Mouse (Mus musculus) G1E (cell line): Measurements from ENCODE around the gene Tmem14c. TPM values are rescaled to one million over a fixed set of nuclear protein-coding genes. Genes with fewer than 3 reads are reported as not detected.
A peak's percentile ranks its signal among the peaks of the same experiment; 100 is the strongest.

Experiments used
- ATAC-seq: 2 replicates; pipeline ENCODE4 v1.8.0; 2016; ENCODE audit warnings: mild to moderate bottlenecking; ENCODE audit not compliant: insufficient number of reproducible peaks, poor library complexity, low FRiP score, severe bottlenecking; ENCODE audit errors: extremely low read depth
- DNase-seq: peaks from one replicate; pipeline ENCODE4 v3.0.0; 2012; ENCODE audit warnings: low spot score
- H3K27me3 ChIP-seq: 2 replicates; pipeline ENCODE4 v1.6.1; 2012; ENCODE audit warnings: mild to moderate bottlenecking, low read length, inconsistent platforms; ENCODE audit not compliant: insufficient read depth
- H3K36me3 ChIP-seq: replicated peaks from 2 replicates; pipeline ENCODE3; 2012; ENCODE audit warnings: mild to moderate bottlenecking, inconsistent platforms
- H3K4me1 ChIP-seq: 2 replicates; pipeline ENCODE4 v1.6.1; 2012; ENCODE audit warnings: low read depth, low read length, inconsistent platforms, mixed read lengths; ENCODE audit not compliant: insufficient read depth
- H3K4me3 ChIP-seq: 2 replicates; pipeline ENCODE4 v1.5.1; 2012; ENCODE audit warnings: low read depth, mild to moderate bottlenecking, inconsistent platforms, low read length, moderate library complexity, mixed read lengths
- H3K9me3 ChIP-seq: replicated peaks from 2 replicates; pipeline ENCODE4 v1.6.1; 2012; ENCODE audit warnings: inconsistent platforms
- CTCF ChIP-seq: IDR thresholded peaks from 2 replicates; pipeline ENCODE4 v1.5.1; 2012; ENCODE audit warnings: low read depth, low read length, inconsistent platforms, mixed read lengths
- GATA1 ChIP-seq: IDR thresholded peaks from 2 replicates; pipeline ENCODE4 v1.6.1; 2012; ENCODE audit warnings: borderline replicate concordance, low read length, inconsistent platforms, mixed read lengths
- GATA2 ChIP-seq: IDR thresholded peaks from 2 replicates; pipeline ENCODE4 v1.6.1; 2012; ENCODE audit warnings: low read depth, low read length, inconsistent platforms, borderline replicate concordance
- POLR2AphosphoS5 ChIP-seq: IDR thresholded peaks from 2 replicates; pipeline ENCODE4 v1.6.1; 2012; ENCODE audit warnings: low read depth, low read length, inconsistent platforms; ENCODE audit not compliant: insufficient replicate concordance
- TAL1 ChIP-seq: conservative IDR thresholded peaks from 2 replicates; pipeline ENCODE4 v1.6.1; 2012; ENCODE audit warnings: low read depth, low read length, inconsistent platforms, mixed read lengths
- polyA plus RNA-seq: library from polyadenylated mRNA; stranded (reverse); fragments of >175 nt; gene quantifications from 2 replicates; pipeline ENCODE4 v1.2.3, GENCODE M21; 2012
- total RNA-seq, 2 experiments: library from RNA; stranded (forward) in 1 of 2; stranded (reverse) in 1 of 2; fragments of 200-1000 nt in 1 of 2; fragments of >200 nt in 1 of 2; fragmentation: Nextera tagmentation in 1 of 2; gene quantifications; 2 replicates each; pipeline ENCODE4 v1.2.3; 2014 to 2017

The Tmem14c gene
- total and polyA plus RNA-seq, 3 experiments: 37.2 to 152 (median 113) TPM

DNA sequence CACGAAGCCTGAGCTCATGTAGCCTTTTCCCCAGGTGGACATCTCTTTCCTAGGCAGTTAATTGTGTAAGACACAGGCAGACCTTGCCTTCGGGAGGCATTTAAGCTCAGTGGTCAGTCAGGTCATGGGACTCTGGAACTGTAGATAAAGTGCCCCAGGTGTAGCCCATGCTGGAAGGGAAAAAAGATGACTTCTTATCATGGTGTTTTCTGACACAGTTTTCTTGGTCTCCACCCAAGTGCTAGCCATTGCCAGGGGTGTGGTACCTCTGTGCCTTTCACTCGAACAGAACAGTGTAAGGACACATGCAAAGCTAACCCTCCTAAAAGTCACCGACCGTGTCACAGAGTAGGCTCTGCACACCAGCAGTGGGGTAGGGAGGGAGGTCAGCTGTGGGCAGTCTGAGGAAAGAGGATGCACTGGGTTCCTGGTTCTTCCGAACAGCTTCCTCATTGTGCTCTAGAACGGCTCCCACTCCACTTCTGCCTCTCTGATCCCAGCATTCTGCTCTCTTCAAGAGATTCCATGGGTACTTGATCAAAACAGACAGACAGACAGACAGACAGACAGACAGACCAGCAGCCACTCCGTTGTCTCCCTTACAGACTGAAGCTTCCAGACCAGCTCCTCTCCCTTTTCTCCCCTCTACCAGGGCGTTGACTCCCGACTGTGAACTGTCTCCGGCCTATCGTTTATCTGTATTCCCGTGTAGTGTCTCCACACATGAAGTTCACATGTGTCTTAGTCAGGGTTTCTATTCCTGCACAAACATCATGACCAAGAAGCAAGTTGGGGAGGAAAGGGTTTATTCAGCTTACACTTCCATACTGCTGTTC is 2.9 kb downstream of the Tmem14c start:
- no peak for DNase-seq
- ATAC-seq: no peak
- Histone ChIP-seq H3K9me3 (no peaks in the 10 kb centered on the region), H3K27me3 (no peaks in the 10 kb centered on the region), H3K36me3 (peaks cover 86% of the 10 kb centered on the region), H3K4me3 (peak overlapping the region; percentile 67; the same call in 1 of the 2 replicates), H3K4me1 (peaks cover 65% of the 10 kb centered on the region)
- TF ChIP-seq POLR2AphosphoS5 (no peak), TAL1 (no peak), GATA2 (no peak), CTCF (no peak), GATA1 (no peak)

DNA sequence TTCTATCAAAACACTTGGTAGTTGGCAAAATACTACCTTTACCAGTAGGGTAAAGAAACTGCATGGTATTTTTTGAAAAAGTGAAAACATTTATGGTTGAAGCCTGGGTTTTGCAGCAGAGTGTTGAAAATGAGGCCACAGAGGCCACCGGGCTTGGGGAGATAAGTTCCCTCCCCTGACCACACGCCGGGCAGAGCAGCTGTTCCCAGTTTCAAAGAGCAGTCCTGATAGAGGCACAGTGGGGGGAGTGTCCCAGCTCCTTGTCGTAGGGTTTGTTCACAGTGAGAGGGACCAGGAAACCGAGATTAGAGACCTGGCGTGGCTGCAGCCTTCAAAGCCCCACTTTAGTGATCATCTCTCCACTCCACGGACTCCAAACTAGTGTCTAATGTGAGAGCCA is 4.4 kb downstream of the Tmem14c start:
- ATAC-seq (peak; percentile 38), DNase-seq (peak; percentile 70)
- H3K4me3 ChIP-seq: peak overlapping the region; percentile 58; the same call in 1 of the 2 replicates

DNA sequence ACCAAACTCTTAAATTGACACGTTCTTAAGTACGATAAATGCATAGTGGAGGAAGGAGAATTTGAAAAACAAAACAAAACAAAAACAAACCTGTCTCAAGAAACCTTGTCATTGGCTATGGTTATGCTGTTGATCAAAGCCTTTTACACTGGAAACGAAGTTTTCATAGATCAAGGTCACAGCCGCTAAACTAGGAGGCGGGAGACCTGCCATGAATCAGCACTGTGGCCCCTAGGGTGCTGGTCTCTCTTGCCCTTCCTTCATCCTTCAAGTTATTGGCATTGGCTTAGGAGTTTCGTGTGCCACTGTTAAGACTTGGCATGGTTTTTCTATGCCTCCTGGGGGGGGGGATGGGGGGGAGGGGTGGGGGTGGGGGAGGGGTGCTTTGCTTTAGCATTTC is 5.5 kb downstream of the Tmem14c start:
- Histone ChIP-seq H3K4me3 (no peak overlapping the region), H3K9me3 (no peaks in the 10 kb centered on the region), H3K4me1 (peaks cover 56% of the 10 kb centered on the region), H3K27me3 (no peaks in the 10 kb centered on the region), H3K36me3 (peaks cover 78% of the 10 kb centered on the region)
- no peak for TF ChIP-seq TAL1
- TF ChIP-seq POLR2AphosphoS5: no peak
- TF ChIP-seq GATA2: no peak
- TF ChIP-seq GATA1: no peak
- no peak for TF ChIP-seq CTCF
- DNase-seq (no peak), ATAC-seq (no peak)

More for the DNA sequence above, 4.4 kb downstream of the Tmem14c start:
- H3K9me3 ChIP-seq: no peaks in the 10 kb centered on the region
- H3K27me3 ChIP-seq: no peaks in the 10 kb centered on the region
- H3K4me1 ChIP-seq: peaks cover 61% of the 10 kb centered on the region
- peaks cover 79% of the 10 kb centered on the region for H3K36me3 ChIP-seq
- TF ChIP-seq GATA1 (no peak), TAL1 (peak; percentile 60)

DNA sequence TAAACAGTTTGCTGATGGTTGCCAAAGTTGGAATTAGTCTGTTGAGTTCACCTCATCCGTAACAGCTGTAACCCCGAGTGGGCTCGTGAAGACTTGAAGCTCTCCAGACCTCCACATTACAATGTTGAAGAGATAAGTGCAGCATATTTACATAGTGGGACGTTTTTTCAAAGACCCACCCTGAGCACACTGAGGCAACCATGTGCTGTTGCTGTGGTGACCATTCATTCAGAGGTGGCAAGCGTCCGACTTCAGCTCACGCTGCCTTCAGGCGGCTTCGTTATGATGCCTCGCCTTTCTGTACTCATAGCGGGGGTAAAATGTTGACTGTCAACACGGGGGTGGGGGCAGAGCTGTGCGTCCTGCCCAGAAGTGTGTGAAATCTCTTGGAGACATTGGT is 6.0 kb downstream of the Tmem14c start:
- Histone ChIP-seq H3K4me1 (peaks cover 51% of the 10 kb centered on the region), H3K4me3 (no peak overlapping the region), H3K9me3 (no peaks in the 10 kb centered on the region), H3K27me3 (no peaks in the 10 kb centered on the region), H3K36me3 (peaks cover 74% of the 10 kb centered on the region)
- no peak for DNase-seq
- TF ChIP-seq CTCF (no peak), TAL1 (no peak), POLR2AphosphoS5 (no peak), GATA1 (no peak), GATA2 (no peak)
- no peak for ATAC-seq

DNA sequence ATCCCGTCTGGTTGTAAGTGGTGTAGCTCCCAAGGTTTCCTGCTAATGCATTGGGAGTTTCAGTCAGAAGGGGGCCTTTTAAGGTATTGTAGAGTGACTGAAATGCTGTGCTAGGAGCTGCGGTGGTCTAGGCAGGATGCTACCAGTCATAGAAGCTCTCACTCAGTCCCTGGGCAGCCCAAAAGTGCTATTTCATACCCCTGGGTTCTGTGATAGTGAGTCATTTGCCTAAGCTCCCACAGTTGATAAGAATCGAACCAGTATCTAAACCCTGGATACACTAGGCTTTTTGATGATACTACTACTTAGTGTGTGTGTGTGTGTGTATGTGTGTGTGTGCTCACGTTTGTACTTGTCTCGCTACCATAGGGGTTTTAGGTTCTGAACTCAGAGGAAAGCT is 14.0 kb downstream of the Tmem14c start:
- Histone ChIP-seq H3K9me3 (no peaks in the 10 kb centered on the region), H3K27me3 (peaks cover 13% of the 10 kb centered on the region), H3K4me1 (peaks cover 19% of the 10 kb centered on the region), H3K36me3 (no peaks in the 10 kb centered on the region), H3K4me3 (no peak overlapping the region)
- peak; percentile 71 for ATAC-seq
- TF ChIP-seq TAL1: 0 out of 2 replicates have a peak, but pooled peaks have one; percentile 4
- no peak for TF ChIP-seq POLR2AphosphoS5
- no peak for TF ChIP-seq GATA2
- TF ChIP-seq CTCF: no peak
- no peak for TF ChIP-seq GATA1
- DNase-seq: no peak

DNA sequence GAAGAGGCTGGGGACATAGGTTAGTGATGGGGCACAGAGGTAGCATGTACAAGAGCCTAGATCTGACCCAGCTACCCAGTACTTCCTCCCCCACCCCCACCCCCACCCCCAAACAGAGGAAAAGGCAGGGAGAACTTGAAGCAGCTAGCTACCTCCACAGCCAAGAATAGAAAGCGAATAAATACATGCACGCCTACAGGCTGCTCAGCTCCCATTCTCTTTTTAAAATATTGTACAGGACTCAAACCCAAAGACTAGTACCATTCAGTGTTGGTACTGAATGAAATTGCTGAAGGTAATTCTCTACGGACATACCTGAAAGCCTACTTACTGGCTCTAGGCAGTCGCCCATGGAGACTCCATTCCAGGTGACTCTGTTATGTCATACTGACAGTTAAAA is 26.4 kb downstream of the Tmem14c start:
- Histone ChIP-seq H3K27me3 (peaks cover 32% of the 10 kb centered on the region), H3K9me3 (no peaks in the 10 kb centered on the region), H3K36me3 (no peaks in the 10 kb centered on the region), H3K4me1 (no peaks in the 10 kb centered on the region), H3K4me3 (no peak overlapping the region)
- DNase-seq (no peak), ATAC-seq (no peak)
- no peak for TF ChIP-seq TAL1
- no peak for TF ChIP-seq CTCF
- TF ChIP-seq GATA2: no peak
- no peak for TF ChIP-seq GATA1
